Comparison of ENCODE assay signal across 14 mouse cellular contexts in the genomic region with DNA sequence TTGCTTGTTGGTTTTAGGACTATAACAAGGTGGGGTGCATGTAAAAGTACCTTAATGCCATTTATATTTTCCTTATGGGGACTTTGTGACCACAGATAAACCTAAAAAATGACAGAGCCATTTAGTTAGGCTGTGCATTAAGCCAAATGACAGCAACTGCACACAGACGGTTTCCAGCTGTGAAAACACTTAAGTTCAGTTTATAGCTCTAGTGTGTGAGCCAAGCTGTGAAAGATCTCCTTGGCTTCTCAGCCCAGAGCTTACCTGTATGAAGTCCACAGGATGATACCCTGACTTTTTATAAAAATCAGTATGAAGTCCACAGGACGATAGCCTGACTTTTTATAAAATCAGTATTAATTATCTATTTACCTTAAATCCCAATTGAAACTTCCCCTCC.
"Had no signal": no experiment of that assay in that cellular context is flagged by ENCODE, and none has a peak within 500 bp of the region (broad histone marks: within the 10 kb centered on the region; RNA-seq: fewer than 3 reads in every experiment).

No protein-coding gene starts in this region.

- H3K4me1 ChIP-seq: liver, embryonic 13.5 days had no signal

- H3K4me2 ChIP-seq: liver, embryonic 13.5 days; neural tube, embryonic 15.5 days had no signal

- H3K9ac ChIP-seq: liver, embryonic 13.5 days; liver, postnatal 0 days; neural tube, embryonic 15.5 days had no signal

- H3K9me3 ChIP-seq: liver, embryonic 13.5 days; midbrain, embryonic 10.5 days; neural tube, embryonic 15.5 days had no signal

- DNase-seq: kidney, adult 11 months; kidney, postnatal 10 days; layer of hippocampus, adult 9-11 months; layer of hippocampus, postnatal 36 days; liver; liver, embryonic 13.5 days; liver, postnatal 0 days; midbrain, embryonic 14.5 days; right cerebral cortex, adult 18-20 months; right cerebral cortex, postnatal 25 days; thymus, postnatal 36 days had no signal

- H3K36me3 ChIP-seq: liver, embryonic 13.5 days; midbrain, embryonic 10.5 days; neural tube, embryonic 15.5 days had no signal

- H3K4me3 ChIP-seq: liver, embryonic 13.5 days; midbrain, embryonic 10.5 days; myocyte; neural tube, embryonic 15.5 days had no signal

- H3K27ac ChIP-seq: liver, embryonic 13.5 days; midbrain, embryonic 10.5 days; neural tube, embryonic 15.5 days had no signal

- ATAC-seq: liver, postnatal 0 days had no signal

- H3K27me3 ChIP-seq: liver, embryonic 13.5 days; neural tube, embryonic 15.5 days had no signal
